Mouse (Mus musculus) lung, postnatal 14 days (tissue): ENCODE data around the gene Krtdap.
"Not testable (repeated sequence)": the region's sequence is repeated elsewhere in the genome, so short reads cannot be mapped to it uniquely, and the experiment has no call there.

Source experiments
- DNase-seq: peaks from one replicate; pipeline ENCODE4 v3.0.0; 2021

The Krtdap gene

DNA sequence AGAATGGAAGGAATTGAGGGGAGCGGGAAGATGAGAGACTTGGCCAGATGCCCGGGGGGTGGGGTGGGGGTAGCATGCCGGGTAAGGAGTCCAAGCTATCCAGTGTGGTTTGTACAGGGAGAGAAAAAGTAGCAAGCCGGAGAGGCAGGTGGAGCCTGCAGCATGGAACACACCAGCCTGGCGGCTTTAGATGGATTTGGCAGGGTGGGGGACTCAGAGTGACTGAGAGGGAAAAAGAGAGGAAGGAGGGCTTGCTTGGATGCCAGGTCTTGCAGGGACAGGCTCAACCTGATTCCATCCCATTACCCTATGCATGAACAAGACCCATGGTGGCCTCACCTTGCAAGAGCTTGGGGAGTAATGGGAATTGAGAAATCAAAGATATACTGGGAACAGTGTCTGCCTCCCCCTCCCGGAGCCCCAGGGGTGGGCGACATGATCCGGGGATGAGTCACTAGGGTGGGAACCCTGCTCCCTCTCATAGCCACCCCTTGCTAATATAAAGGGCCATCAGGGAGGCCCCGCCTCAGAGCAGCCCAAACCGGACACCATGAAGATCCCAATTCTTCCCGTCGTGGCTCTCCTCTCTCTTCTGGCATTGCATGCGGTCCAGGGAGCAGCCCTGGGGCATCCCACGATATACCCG lies at the start of gene Krtdap:
Gene Krtdap (plus strand): TSS at position 520 of the 646 bp plus-strand sequence.
- no peak for DNase-seq

GRCm38 (mm10) chr7:30742570-30742969 lies 45.1 kb upstream of the Krtdap start:
- not testable (repeated sequence) for DNase-seq

GRCm38 (mm10) chr7:30743617-30744016 lies 44.1 kb upstream of the Krtdap start, which contains the start of gene Gapdhs:
TSS of gene Gapdhs (minus strand) at chr7:30743681.
- not testable (repeated sequence) for DNase-seq

- DNase-seq, result peak; percentile 67
Measured at GRCm38 (mm10) chr7:30744022-30744598, 43.6 kb upstream of the Krtdap start.

DNA sequence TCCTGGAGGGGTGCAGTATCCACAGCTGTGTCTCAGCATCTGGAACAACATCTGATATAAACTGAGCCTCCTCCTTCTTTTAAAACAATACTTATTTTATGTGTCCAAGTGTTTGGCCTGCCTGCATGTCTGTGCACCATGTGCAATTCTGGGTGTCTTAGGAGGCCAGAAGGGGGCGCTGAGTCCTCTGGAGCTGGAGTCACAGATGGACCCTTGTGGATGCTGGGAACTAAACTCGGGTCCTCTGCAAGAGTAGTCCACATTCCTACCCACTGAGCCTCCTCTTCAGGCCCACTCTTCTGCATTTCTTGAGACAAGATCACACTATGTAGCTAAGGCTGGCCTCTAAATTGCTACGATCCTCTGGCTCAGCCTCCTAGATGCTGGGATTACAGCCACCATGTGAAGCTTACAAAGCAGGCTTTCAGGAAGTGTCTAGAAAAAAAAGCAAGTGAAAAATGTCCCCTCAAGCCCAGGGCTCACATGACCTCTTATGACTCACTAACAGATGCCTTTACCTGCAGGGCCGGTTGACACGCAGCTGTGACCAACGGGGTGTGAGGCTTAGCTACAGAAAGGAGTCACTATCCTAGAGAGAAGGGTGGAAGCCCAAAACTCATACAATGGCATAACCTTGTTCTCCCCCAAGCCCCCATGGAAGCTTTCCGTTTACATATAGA lies 40.0 kb upstream of the Krtdap start:
- no peak for DNase-seq

DNA sequence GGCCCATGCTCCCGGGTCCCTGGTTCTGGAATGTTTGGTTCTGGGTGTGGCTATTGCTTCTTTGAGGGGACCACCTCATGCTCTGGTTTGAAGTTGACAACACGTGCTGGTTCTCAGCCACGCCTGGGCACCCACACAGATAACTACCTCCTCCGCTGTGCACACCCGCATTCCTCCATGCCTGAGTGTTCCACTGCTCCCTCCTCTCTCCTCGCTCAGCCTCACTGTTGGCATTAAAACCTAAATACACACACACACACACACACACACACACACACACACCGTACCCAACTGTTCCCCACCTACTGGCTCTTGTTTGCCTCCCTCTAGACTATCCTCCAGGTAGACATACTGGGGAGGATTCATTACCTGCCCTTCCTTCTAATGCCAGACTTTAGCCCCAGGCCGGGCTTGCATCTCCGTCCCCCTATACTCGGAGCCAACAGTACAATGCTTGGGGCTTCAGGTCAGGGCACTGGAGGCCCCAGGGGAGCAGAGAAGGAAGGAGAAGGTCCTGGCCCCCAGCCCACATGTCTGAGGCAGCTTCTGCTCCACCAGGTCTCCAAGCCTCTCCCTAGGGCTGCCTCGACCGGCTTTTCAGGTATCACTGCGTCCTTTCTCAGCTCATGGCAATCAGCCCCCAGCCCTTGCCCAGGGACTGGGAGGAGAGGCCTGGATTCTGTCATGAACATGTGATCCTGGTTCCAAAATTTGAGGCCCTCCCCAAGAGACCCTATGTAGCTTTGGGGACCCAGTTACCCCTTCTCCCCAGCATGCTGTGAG lies 37.7 kb upstream of the Krtdap start:
- no peak for DNase-seq

- no peak for DNase-seq
Measured at GRCm38 (mm10) chr7:30751086-30751669, 36.5 kb upstream of the Krtdap start, which contains the start of gene Sbsn. TSS of gene Sbsn (plus strand) at chr7:30751471.

- DNase-seq, result no peak
Measured at GRCm38 (mm10) chr7:30757001-30757400, 30.7 kb upstream of the Krtdap start.

DNA sequence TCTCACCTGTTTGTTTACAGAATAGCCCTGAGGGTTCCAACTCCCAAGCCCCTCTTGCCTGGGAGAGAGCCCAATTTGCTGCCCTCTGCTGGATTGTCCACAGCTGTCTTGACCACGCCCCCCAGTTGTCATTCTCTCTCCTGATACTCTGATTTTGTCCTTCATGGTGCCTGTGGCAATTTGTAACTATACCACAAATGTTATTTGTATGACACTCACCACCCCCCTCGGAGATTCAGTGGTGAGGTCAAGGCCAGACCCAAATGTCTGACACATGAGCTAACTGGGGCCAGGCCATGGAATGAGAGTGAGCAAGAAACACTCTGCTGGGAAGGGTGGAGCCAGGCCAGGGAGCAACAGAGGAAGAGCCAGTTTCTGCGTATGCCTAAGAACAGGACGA lies 28.8 kb upstream of the Krtdap start:
- peak; percentile 37 for DNase-seq

DNA sequence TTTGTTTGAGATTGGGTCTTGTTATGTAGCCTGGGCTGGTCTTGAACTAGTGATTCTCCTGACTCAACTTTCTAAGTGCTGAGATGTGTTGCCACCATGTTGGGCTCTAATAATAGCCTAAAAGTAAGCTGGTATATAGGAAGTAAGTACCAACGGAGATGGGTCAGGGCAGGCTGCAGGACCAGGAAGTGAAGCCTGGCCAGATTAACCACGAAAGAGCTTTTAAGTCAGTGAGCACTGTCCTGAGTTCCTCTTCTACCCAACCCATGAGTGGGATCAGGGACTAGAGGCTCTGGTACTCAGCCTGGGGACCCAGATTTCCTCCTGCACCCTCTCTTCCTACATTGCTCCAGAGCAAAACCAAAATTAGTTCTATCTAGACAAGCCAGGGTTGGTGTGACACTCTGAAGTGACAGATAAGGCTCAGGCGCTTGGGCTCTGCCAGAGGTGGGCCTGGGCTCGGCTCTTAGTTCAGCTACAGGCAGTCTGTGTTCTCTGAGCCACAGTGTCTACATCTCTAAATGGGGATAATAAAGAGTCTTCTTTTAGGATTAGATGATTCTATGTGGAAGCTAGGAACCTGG lies 25.8 kb upstream of the Krtdap start:
- no peak for DNase-seq

DNA sequence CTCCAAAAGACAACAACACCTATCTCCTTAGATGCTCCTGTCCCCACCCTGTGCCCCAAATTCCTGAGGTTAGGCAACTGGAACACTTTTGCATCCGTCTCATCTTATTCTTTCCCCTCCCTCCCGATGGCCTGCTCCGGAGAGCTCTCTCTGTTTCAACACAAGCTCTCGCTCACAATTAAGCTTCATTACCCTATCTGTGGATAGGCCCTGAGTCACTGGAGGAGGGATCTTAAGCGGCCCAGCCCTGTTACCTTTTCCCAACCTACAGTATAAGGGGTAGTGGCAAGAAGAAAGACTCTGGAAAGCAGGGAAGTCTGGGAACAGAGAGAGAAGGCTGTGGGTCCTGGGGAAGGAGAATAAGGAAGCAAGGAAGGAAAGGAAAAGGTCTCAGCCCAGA lies 24.2 kb upstream of the Krtdap start, which contains the start of gene Dmkn:
Gene Dmkn (plus strand): TSS at position 301 of the 400 bp plus-strand sequence.
- DNase-seq, result no peak

GRCm38 (mm10) chr7:30765173-30765572 lies 22.5 kb upstream of the Krtdap start:
- DNase-seq, result no peak

DNA sequence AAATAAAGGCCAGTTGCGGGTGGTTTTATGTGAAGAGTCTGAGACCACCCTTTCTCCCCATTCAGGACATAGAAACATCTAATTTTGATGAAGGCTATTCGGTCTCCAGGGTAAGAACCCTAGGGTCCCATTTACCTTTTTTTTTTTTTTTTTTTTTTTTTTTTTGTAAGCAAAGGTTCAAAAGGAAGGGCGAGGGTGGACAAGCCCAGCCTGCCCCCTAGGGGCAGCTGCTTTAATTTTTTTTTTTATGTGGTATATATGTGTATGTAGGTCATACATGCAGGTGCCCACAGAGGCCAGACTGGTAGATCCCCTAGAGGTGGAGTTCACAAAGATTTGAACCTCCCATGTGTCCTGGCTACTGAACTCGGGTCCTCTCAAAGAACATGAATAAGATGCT lies 21.3 kb upstream of the Krtdap start:
- DNase-seq, result no peak

- DNase-seq, result no peak
Measured at GRCm38 (mm10) chr7:30769236-30769635, 18.5 kb upstream of the Krtdap start.

GRCm38 (mm10) chr7:30776104-30776503 lies 11.6 kb upstream of the Krtdap start:
- DNase-seq, result no peak

GRCm38 (mm10) chr7:30777081-30777579 lies 10.6 kb upstream of the Krtdap start:
- DNase-seq, result no peak

GRCm38 (mm10) chr7:30777911-30778310 lies 9.8 kb upstream of the Krtdap start:
- DNase-seq, result no peak

DNA sequence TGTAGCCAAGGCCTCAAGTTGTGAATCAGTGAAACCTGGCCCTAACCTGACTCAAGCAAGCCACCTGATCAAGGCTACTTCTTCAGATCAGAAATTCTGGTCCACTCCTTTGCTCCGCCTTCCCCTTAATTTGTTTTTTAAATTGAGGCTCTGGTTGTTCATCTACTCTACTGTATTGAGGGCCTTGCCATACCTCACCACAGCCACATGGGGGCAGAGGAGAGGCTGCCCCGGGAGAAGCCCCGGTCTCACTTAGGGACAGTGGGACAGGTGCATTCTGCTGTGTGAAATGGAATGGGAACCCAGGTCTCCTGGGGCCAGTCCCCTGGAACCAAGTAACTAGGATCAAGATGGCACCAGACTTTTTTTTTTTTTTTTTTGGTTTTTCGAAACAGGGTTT lies 5.9 kb upstream of the Krtdap start:
- no peak for DNase-seq

DNA sequence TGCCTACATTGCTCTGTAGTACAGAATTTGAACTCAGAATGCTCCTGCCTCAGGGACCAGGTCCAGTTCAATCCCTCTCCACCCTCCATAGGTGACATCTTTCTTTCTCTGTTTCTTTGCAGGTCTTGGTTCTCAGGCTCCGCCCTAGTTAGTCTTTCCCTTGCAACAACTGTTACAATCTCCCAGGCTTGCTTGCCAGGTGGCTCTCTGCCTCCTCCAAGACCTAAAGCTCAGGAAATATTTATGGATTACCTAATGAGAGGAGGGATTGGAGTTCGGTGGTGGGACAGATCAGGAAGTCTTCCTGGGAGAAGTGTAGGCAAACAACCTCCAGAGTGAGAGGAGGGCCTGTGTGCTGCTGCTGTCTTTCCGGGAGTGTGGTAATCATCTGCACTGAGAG lies 5.0 kb upstream of the Krtdap start:
- no peak for DNase-seq

- no peak for DNase-seq
Measured at GRCm38 (mm10) chr7:30785154-30785553, 2.5 kb upstream of the Krtdap start.

- no peak for DNase-seq
Measured at GRCm38 (mm10) chr7:30785721-30786546, 1.8 kb upstream of the Krtdap start.
